Mouse (Mus musculus): Measurements from ENCODE around the gene Eno3. TPM values are rescaled to one million over a fixed set of nuclear protein-coding genes. Genes with fewer than 3 reads are reported as not detected.

The Eno3 gene
- total RNA-seq, 2 experiments from 2014 or later = 6.6 to 7.9 TPM

- Histone ChIP-seq H3K27ac (peak within 1 kb of the TSS; percentile 98), H3K4me3 (peak within 1 kb of the TSS; percentile 100)
- no peak for TF ChIP-seq CTCF (conservative IDR thresholded peaks at IDR 0.05)
- peak; percentile 59 to 63 for DNase-seq (ENCODE audit: low spot score in 2 of 2)
These were observed 2.6 kb upstream of the Eno3 start, which contains the start of gene Pfn1 for GRCm38 (mm10) chr11:70654198-70654922. Gene Pfn1 (minus strand): TSS chr11:70654644.

- H3K4me3 ChIP-seq = peak overlapping the region; percentile 100
- peak in 1 of 2 experiments; percentile 74 for DNase-seq (ENCODE audit: low spot score in 2 of 2)
- TF ChIP-seq CTCF (conservative IDR thresholded peaks at IDR 0.05) = no peak
- peak overlapping the region; percentile 98 for H3K27ac ChIP-seq
These were observed 2.0 kb upstream of the Eno3 start for GRCm38 (mm10) chr11:70654923-70655570.

GRCm38 (mm10) chr11:70655571-70656455 is 1.2 kb upstream of the Eno3 start:
- TF ChIP-seq CTCF (conservative IDR thresholded peaks at IDR 0.05) = no peak
- peak overlapping the region; percentile 100 for H3K4me3 ChIP-seq
- DNase-seq (ENCODE audit: low spot score in 2 of 2) = no peak
- peak overlapping the region; percentile 98 for H3K27ac ChIP-seq

GRCm38 (mm10) chr11:70656456-70656927 is 510 bp upstream of the Eno3 start:
- H3K4me3 ChIP-seq = peak overlapping the region; percentile 100

GRCm38 (mm10) chr11:70657573-70657972 is 571 bp downstream of the Eno3 start:
- TF ChIP-seq CTCF (conservative IDR thresholded peaks at IDR 0.05) = no peak
- no peak for DNase-seq (ENCODE audit: low spot score in 2 of 2)
- Histone ChIP-seq H3K4me3 (no peak overlapping the region), H3K27ac (no peak overlapping the region)

More at GRCm38 (mm10) chr11:70656456-70656927, 510 bp upstream of the Eno3 start:
- H3K27ac ChIP-seq = peak overlapping the region; percentile 98; the same call in 1 of the 2 replicates
- DNase-seq (ENCODE audit: low spot score in 2 of 2) = no peak
- TF ChIP-seq CTCF (conservative IDR thresholded peaks at IDR 0.05) = no peak

- H3K4me3 ChIP-seq = no peak overlapping the region
- DNase-seq (ENCODE audit: low spot score in 2 of 2) = no peak
- H3K27ac ChIP-seq = no peak overlapping the region
- no peak for TF ChIP-seq CTCF (conservative IDR thresholded peaks at IDR 0.05)
These were observed 989 bp downstream of the Eno3 start for GRCm38 (mm10) chr11:70657991-70658390.

- Histone ChIP-seq H3K4me3 (no peak overlapping the region), H3K27ac (no peak overlapping the region)
- DNase-seq (ENCODE audit: low spot score in 2 of 2) = no peak
- TF ChIP-seq CTCF (conservative IDR thresholded peaks at IDR 0.05) = no peak
These were observed 1.5 kb downstream of the Eno3 start for GRCm38 (mm10) chr11:70658521-70658920.

GRCm38 (mm10) chr11:70658942-70659341 is 1.9 kb downstream of the Eno3 start:
- Histone ChIP-seq H3K4me3 (no peak overlapping the region), H3K27ac (no peak overlapping the region)
- no peak for TF ChIP-seq CTCF (conservative IDR thresholded peaks at IDR 0.05)
- no peak for DNase-seq (ENCODE audit: low spot score in 2 of 2)

- TF ChIP-seq CTCF (conservative IDR thresholded peaks at IDR 0.05) = no peak
- Histone ChIP-seq H3K4me3 (no peak overlapping the region), H3K27ac (no peak overlapping the region)
- DNase-seq (ENCODE audit: low spot score in 2 of 2) = no peak
These were observed 3.6 kb downstream of the Eno3 start for GRCm38 (mm10) chr11:70660571-70660970.

GRCm38 (mm10) chr11:70663101-70663500 is 6.1 kb downstream of the Eno3 start:
- TF ChIP-seq CTCF (conservative IDR thresholded peaks at IDR 0.05) = no peak
- no peak overlapping the region for H3K27ac ChIP-seq
- no peak overlapping the region for H3K4me3 ChIP-seq
- DNase-seq (ENCODE audit: low spot score in 2 of 2) = no peak

- no peak for TF ChIP-seq CTCF (conservative IDR thresholded peaks at IDR 0.05)
- no peak for DNase-seq (ENCODE audit: low spot score in 2 of 2)
- Histone ChIP-seq H3K27ac (no peak overlapping the region), H3K4me3 (no peak overlapping the region)
These were observed 7.0 kb downstream of the Eno3 start for GRCm38 (mm10) chr11:70663957-70664356.

GRCm38 (mm10) chr11:70664741-70665140 is 7.7 kb downstream of the Eno3 start:
- TF ChIP-seq CTCF (conservative IDR thresholded peaks at IDR 0.05) = peak; percentile 12; the same call in 1 of the 2 replicates
- Histone ChIP-seq H3K4me3 (no peak overlapping the region), H3K27ac (no peak overlapping the region)
- no peak for DNase-seq (ENCODE audit: low spot score in 2 of 2)

- no peak overlapping the region for H3K27ac ChIP-seq
- DNase-seq (ENCODE audit: low spot score in 2 of 2) = no peak
- TF ChIP-seq CTCF (conservative IDR thresholded peaks at IDR 0.05) = no peak
- no peak overlapping the region for H3K4me3 ChIP-seq
These were observed 9.7 kb downstream of the Eno3 start for GRCm38 (mm10) chr11:70666687-70667086.
